Mouse (Mus musculus) liver, postnatal 0 days (tissue): ENCODE results near the gene Gm49396.

Source experiments
- CTCF ChIP-seq: sonication (generic); IDR thresholded peaks from 2 replicates; pipeline ENCODE4 v1.5.1; 2016; ENCODE audit warnings: antibody characterized with exemption, low read depth
- EP300 ChIP-seq: IDR thresholded peaks from 2 replicates; pipeline ENCODE4 v1.6.1; 2016; ENCODE audit warnings: antibody characterized with exemption, low read depth, mild to moderate bottlenecking

GRCm38 (mm10) chr7:30592772-30593423, 29.8 kb downstream of the Gm49396 start:
- TF ChIP-seq CTCF (no peak), EP300 (no peak)
